Mouse (Mus musculus): ENCODE data around the gene Foxred2. TPM values are rescaled to one million over a fixed set of nuclear protein-coding genes. Genes with fewer than 3 reads are reported as not detected.

Gene Foxred2
- total RNA-seq (2017) = 6.9 and 8.1 TPM in 2 replicates

DNA sequence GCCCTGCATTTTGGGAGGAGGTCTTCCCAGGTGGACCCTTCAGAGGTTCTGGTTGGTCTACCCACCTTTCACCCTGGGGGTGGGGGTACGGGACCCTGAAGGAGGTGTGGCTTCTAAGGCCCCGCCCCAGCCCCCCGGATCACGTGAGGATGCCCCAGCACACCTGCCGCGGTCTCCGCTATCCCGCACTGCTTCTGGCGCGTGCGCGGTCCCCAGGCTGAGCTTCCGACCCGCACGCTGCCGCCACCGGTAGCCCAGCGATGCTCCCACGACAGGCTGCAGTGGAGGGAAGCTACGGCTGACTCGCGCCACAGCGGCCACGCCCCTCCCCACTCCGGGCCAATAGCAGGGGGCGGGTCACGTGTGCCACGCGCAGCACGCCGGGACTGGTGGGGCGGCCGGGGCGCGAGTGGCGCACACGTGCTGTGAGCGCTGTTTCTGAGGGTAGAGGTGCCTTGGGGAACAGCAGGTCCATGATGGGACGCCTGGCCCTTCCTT is at the start of gene Foxred2:
Gene Foxred2 (minus strand): TSS at position 319 of the 498 bp plus-strand sequence.
- ATAC-seq (ENCODE audit: extremely low read depth, insufficient number of reproducible peaks, low FRiP score, poor library complexity, severe bottlenecking) = peak; percentile 81

DNA sequence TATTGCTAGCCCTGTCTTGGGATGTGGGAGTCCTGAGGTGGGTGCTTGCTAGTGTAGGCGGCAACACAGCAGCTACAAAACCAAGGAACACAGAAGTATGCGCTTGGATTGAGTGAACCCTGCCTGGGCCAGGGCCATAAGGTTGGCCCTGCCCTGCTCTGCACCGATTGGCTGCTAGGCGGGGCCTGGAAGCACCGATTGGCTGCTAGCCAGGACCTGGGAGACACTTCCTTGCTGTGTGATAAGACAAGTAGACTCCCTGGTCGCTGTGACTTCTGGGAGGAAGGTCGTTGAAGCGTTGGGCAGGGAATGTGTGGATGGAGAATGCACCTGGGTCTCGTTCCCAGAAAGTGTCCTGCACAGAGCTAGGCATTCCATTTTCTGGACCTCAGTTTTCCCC is 47.4 kb upstream of the Foxred2 start:
- no peak for ATAC-seq (ENCODE audit: extremely low read depth, insufficient number of reproducible peaks, low FRiP score, poor library complexity, severe bottlenecking)

DNA sequence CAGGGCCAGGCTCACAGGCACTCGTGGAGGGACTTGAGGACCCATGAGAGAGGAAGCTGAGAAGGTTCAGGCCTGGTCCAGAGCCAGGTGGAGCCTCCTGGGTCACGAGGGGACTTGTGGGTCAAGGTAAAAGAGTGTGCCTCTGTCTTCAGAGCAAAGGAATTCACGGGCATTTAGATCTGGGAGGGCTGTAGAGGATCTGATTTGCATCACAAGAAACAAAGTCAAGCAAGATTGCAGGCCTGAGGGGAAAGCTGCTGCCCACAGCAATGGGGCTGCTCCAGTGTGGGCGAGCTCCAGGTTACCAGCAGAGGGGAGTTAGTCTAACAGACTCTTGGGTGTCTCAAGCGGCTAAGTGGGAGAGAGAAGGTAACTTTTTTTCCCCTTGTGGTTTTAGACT is 44.9 kb upstream of the Foxred2 start:
- no peak for ATAC-seq (ENCODE audit: extremely low read depth, insufficient number of reproducible peaks, low FRiP score, poor library complexity, severe bottlenecking)

DNA sequence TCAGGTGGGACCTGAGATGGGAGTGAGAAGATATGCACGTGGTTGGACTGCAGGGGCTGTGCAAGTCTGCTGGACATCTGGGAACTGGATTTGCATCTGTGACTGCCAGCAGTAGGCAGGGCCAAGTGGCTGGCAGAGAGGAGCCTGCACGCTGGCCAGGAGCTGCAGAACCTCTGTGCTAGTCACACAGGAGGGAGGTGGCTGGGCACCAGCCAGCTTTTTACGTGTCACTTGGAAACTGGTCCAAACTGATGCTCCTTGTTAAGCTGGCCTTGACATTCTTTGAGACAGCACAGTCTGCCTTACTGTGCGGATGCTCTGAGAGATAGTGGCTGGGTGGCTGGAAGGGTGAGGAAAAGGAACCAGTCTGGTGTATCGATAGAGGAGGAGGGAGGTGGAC is 32.0 kb upstream of the Foxred2 start:
- no peak for ATAC-seq (ENCODE audit: extremely low read depth, insufficient number of reproducible peaks, low FRiP score, poor library complexity, severe bottlenecking)

DNA sequence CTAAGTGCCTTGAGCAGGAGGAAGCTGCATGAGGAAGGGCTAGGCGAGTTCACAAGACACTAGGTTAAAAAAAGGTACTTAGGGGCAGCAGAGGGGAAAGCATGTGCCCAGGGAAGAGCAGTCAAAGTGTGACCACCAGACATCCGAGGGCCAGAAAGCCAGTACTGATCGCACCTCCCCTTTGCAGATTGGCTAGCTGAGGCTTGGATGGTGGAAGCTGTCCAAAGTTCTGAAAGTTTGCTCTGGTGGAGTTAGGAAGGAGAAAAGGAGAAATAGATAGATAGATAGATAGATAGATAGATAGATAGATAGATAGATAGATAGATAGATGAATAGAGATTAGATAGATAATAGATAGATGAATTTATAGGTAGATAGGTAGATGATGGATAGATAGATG is 26.9 kb upstream of the Foxred2 start:
- no peak for ATAC-seq (ENCODE audit: extremely low read depth, insufficient number of reproducible peaks, low FRiP score, poor library complexity, severe bottlenecking)

DNA sequence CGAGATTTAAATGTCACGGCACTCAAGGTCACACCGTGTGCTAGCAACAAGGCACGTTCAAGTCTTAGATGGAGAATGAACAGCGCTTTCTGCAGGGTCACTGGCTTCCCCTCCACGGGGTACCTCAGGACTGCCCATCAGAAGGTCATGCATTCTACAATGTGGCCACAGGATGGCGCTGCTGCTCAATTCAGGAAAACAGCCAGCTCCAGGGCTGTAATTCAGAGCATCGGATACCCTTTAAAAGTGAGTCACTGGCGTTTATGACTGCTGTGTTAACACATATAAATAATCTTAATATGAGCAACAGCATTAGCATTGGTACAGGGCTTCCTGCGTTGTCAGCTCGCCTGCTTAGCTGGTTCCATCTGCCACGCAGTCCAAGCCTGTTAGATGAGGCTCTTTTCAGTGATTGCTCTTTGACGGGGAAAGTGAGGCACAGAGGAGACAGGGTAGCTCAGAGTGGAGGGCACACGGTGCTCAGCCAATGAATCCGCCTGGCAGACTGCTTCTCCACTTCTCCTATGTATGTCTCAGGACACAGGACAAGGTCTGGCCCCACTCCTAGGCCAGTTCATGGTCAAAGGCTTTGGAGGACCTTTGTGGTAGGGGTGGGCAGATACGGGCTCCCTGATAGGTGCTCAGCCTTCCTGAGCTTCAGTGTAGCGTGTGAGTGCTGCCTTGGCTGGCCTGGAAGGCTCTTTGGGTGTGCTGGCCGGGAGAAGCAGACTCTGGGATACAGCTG is 25.8 kb upstream of the Foxred2 start:
- peak; percentile 38; the same call in 1 of the 2 replicates for ATAC-seq (ENCODE audit: extremely low read depth, insufficient number of reproducible peaks, low FRiP score, poor library complexity, severe bottlenecking)

DNA sequence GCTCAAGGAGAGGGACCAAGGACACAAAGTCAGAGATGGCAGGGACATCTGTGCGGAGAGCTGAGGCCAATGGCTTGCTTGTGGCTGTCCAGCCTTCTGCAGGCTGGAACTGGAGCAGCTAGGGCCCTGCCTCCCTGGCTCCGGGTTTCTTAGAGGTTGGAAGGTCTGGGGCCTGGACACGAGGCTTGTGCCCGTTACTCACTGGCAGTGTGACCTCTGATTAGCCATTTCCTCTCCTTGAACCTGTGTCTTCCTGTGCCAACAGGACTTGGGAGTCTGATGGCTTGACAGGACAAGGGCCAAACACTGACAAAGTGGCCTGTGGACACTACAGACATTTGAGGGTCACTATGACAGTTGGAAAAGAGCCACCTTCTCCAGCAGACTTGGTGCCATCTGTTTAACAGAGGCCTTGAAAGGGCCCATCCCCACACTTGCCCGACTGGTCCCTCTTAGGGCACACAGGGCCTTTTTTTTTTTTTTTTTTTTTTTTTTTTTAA is 24.7 kb upstream of the Foxred2 start:
- no peak for ATAC-seq (ENCODE audit: extremely low read depth, insufficient number of reproducible peaks, low FRiP score, poor library complexity, severe bottlenecking)

DNA sequence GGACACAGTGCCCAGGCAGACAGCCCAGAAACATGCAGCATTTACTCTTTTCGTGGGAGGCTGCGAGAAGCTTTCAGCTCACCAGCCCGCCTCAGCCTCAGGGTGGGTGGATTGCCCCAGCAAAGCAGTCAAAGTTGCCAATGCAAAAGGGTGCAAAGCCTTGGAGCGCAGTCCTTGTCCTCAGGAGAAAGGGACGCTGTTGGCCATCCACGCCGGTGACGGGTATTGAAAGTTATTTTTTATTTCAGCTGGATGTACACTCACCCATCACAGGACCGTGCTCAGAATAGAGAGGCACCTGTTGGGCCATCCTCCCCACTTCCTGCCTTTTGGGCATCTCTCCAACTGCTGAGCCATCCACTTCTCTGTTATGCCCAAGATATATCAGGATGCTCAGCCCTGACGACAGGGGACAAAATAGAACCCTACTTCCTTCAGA is 22.9 kb upstream of the Foxred2 start:
- ATAC-seq (ENCODE audit: extremely low read depth, insufficient number of reproducible peaks, low FRiP score, poor library complexity, severe bottlenecking) = no peak

DNA sequence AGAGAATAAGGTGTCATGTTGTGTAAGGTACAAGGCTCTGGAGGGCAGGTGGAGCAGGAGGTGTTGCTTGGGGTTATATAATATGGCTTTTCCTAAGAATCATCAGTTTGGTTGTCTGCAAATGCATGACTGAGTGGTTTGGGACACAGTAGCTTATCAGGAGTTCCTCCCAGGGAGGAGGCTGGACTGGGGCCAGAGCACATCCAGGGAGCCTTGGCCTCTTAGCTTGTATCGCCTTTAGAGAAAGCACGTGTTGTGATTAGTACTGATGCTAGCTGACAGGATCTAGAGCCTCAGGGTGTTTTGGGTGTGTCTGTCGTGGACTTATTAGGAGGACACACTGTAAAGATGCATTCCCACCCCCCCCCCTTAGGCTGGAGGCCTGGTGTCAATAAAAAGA is 21.1 kb upstream of the Foxred2 start:
- no peak for ATAC-seq (ENCODE audit: extremely low read depth, insufficient number of reproducible peaks, low FRiP score, poor library complexity, severe bottlenecking)

DNA sequence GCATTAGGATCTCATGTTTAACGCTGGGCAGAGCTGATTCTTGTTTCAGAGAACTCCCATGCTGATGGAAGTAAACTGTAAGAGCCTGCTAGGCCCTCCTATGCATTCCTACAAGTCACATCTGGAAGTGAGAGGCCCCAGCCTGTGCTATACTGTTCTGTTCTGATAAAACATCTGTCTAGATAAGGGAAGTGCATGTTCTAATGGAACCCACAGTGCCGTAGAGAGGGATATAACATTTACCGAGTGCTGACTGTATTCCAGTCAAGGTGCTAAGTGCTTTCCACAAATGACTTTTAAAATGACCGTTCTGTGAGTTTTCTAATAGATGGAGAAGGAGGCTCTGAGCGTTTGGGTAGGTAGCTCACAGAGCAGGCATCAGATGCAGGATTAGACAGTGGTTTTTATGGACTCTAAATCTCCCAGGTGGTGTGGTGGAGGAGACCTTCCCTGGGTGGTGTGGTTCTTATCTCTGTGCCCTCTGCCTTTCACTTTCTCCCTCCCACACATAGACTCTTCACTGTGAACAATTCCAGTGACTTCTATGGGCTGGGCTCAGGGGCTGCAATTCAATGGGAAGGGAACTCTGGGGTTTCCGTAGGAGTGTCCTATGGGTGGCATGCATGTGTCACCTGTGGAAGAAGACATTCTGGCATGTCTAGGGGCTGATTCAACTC is 17.8 kb upstream of the Foxred2 start:
- ATAC-seq (ENCODE audit: extremely low read depth, insufficient number of reproducible peaks, low FRiP score, poor library complexity, severe bottlenecking) = no peak

DNA sequence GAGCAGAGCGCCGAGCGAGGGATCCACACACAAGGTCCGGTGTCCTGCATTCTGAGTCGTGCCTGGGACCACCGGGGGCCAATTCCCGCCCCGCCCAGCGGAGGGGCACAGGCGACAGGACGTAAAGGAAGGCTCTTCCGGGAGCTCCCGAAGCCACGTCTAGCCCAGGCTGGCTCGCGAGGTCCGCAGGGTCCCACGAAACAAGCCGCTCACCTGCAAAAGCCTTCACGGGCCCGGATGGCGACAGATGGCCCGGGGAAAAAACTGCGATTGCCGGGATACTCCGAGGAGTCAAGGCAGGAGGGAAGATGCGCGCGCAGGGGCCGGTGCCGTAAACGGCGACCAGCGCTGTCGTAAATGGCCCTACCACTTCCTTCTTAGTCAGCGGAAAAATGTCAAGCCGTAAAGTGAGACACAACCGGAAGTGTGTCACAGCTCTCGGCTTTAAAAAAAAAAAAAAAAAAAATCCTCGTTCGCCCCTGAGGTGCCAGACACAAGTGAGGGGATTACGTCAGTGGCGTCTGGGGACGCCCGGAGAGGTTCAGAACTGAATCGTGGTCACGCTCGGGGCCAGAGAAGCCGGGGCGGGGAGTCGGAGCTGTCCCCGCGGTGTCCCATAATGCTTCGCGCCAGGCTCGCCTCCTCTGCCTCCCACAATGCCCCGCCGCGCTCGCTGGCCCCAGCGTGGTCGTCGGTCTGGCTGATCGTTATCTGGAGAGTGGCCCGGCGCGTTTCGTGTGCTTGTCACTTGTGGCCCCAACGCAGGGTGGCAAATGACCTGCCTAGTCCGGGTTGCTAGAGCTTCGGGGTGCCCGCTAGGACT is 14.2 kb upstream of the Foxred2 start, which contains the start of gene Eif3d:
Gene Eif3d (minus strand): TSS at position 344 of the 823 bp plus-strand sequence.
- peak; percentile 84 for ATAC-seq (ENCODE audit: extremely low read depth, insufficient number of reproducible peaks, low FRiP score, poor library complexity, severe bottlenecking)

DNA sequence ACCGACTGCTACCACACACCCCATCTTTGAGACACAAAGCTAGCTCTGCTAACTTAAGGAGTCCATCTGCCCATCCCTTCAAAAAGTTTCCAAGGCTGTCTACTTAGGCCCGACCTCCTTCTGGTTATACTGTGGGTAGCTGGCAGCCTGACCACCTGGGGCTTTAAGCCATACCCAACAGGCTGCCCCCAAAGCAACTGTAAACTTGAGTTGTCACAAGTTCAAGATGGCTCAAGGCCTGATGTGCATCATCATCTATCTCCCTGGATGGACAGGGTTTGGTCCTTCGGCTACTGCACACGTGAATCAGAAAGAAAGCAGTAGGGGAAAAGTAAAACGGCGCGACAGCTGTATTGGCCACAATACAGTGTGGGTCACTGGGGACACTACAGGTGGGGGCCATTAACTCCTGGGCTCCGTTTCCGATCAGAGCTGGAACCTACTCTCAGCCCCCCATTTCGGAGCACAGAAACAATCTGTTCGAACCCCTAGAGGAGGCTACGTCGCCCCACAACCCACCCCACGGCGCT is 13.5 kb upstream of the Foxred2 start:
- ATAC-seq (ENCODE audit: extremely low read depth, insufficient number of reproducible peaks, low FRiP score, poor library complexity, severe bottlenecking) = no peak

DNA sequence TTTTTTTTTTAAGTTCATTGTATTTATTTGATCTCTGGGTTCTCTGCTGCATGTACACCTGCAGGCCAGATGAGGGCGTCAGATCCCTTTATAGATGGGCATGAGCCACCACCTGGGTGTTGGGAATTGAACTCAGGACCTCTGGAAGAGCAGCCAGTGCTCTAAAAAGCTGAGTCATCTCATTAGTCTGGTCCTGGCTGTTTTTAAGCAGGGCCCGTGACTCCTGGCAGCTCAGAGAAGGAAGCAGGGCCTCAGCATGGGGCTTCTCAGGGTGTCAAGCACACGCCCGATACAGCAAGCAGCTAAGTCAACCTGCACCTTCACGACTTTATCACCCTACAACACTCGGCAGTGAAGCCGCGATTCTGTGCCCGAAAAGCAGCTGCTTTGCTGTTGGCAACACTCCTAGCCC is 8.6 kb upstream of the Foxred2 start:
- ATAC-seq (ENCODE audit: extremely low read depth, insufficient number of reproducible peaks, low FRiP score, poor library complexity, severe bottlenecking) = no peak

DNA sequence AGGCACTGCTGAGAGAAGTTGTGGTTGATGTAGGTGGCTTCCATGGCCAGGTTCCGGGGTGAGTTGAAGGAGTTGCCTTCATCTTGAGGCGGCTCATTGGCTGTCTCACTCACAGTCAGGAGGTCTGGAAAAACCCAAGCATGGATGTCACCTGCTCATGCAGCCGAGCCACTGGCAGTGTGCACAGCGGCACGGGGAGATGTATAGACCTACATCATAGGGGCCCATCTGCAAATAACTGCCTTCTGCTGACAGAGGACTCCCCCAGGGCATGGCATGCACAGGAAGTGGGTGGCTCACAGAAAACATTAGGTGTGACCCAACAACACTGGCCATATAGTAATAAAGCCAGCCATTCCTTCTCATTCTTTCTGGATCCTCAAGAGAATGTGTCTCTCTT is 5.9 kb upstream of the Foxred2 start:
- no peak for ATAC-seq (ENCODE audit: extremely low read depth, insufficient number of reproducible peaks, low FRiP score, poor library complexity, severe bottlenecking)

DNA sequence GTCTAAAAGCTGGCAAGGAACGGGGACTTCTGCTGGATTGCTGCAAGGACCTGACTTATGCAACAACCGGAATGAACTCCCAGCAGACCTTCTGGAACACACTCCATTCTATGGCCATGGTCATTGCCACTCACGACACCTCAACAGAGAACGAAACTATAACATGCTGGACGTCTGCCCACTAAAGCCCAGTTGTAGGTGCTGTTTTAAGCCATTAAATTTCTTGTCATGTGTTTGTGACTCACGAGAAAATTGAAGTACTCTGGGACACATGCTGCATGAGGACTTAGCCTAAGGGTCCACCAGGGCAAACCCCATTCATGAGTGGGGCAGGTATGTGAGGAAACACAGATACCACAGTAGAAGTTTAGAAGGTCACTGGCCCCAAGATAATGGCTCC is 4.2 kb upstream of the Foxred2 start:
- ATAC-seq (ENCODE audit: extremely low read depth, insufficient number of reproducible peaks, low FRiP score, poor library complexity, severe bottlenecking) = no peak

DNA sequence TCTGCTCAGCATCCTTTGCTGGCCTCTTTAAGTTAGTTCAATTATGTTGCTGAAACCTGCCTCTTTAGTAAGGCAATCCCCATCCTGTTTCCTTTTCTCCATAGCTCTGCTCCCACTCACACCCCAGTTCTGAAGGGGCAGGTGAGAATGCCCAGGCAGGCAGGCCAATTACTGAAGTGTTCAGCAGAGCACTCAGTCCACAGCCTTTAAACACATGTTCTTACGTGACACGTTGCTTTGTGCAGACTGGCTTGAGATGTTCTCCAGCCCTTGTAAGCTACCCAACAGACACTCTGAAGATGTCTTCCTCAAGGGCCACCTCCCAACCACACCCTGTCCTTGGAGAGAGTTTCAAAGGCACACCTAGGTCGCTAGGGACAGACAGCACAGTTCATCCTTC is 1.5 kb upstream of the Foxred2 start:
- ATAC-seq (ENCODE audit: extremely low read depth, insufficient number of reproducible peaks, low FRiP score, poor library complexity, severe bottlenecking) = no peak

DNA sequence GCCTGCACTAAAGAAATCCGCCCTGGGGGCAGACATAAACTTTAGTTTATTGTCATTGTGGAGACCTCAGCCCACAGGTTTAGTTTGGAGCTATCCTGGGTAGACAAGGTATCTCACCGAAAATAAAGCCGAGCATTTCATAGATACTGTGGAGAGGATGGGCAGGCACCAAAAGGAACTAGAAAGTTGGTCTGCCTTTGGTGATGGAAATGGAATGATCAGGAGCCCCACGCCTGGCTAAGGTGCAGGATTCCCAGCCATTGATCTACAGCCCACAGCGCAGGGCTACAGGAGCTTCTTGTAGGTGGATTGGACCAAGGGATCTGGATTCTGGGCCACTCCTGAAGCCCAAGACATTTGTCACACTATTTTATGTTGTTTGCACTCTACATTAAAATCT is 1.1 kb upstream of the Foxred2 start:
- ATAC-seq (ENCODE audit: extremely low read depth, insufficient number of reproducible peaks, low FRiP score, poor library complexity, severe bottlenecking) = no peak

DNA sequence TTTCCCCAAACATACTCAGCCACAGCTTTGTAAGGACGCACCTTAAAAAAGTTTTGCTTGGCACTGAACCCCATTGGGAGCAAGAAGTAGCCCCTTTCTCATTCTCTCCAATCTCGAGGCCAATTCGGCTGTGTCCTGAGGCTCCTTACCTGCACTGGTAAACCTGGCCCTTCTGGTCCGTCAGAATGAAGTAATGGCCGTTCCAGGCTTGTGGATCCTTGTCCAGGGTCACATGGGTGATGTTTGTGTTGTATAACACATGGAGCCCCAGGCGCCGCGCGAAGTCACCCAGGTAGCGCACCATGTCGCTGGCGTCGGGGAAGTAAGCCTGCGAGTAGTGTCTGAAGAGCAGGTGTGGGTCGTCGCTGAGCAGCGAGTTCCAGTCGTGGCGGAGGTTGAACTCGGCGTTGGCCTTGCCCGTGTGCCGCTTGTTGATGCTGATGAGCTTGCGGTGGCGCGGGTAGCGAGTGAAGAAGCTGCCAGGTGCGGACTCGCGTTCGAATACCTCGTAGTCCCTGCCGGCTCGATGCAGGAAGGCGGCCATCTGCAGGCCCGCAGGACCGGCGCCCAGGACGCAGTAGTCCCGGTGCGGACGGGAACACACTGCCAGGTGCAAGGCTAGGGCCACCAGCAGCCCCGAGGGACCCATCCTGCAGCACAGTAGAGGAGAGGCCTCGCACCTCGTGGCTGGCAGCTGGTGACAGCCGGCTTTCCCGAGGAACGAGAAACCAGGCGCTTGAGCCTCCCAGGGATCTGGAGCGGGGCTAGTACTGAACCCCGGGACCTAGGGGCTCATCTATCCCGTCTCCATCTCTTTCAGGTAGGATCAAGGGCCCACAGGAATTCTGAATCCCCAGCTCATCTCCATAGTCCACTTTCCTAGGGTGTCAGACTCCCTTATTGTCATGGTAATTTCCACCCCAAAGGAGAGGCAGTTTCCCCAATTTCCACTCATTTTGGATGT is 800 bp downstream of the Foxred2 start:
- no peak for ATAC-seq (ENCODE audit: extremely low read depth, insufficient number of reproducible peaks, low FRiP score, poor library complexity, severe bottlenecking)

Data from neutrophil, adult 5-6 weeks (primary cell).